Mouse (Mus musculus) ES-Bruce4 (cell line): ENCODE results near the gene Cidec. TPM values are rescaled to one million over a fixed set of nuclear protein-coding genes. Genes with fewer than 3 reads are reported as not detected.

Experiments used
- H3K27ac ChIP-seq: 2 replicates; pipeline ENCODE4 v1.5.1; 2012; ENCODE audit warnings: low read length, inconsistent platforms; ENCODE audit not compliant: insufficient read depth
- H3K27me3 ChIP-seq: 2 replicates; pipeline ENCODE4 v1.6.1; 2012; ENCODE audit warnings: mild to moderate bottlenecking, low read length, inconsistent platforms; ENCODE audit not compliant: control insufficient read depth, poor library complexity, insufficient read depth, severe bottlenecking
- H3K36me3 ChIP-seq: 2 replicates; pipeline ENCODE4 v1.6.1; 2012; ENCODE audit warnings: inconsistent platforms, mild to moderate bottlenecking, low read length, moderate library complexity; ENCODE audit not compliant: control insufficient read depth, poor library complexity, insufficient read depth, severe bottlenecking
- H3K4me1 ChIP-seq: one replicate; pipeline ENCODE4 v1.8.1; 2011; ENCODE audit warnings: low read length; ENCODE audit not compliant: control insufficient read depth, insufficient read depth
- H3K4me3 ChIP-seq: 2 replicates; pipeline ENCODE4 v1.5.1; 2011; ENCODE audit warnings: low read depth, mild to moderate bottlenecking, low read length
- H3K9ac ChIP-seq: 2 replicates; pipeline ENCODE4 v1.6.1; 2012; ENCODE audit warnings: low read depth, mild to moderate bottlenecking, inconsistent platforms; ENCODE audit not compliant: poor library complexity, severe bottlenecking
- H3K9me3 ChIP-seq: replicated peaks from 2 replicates; pipeline ENCODE4 v1.6.1; 2012; ENCODE audit warnings: mild to moderate bottlenecking, low read length, inconsistent platforms; ENCODE audit not compliant: control insufficient read depth, poor library complexity, insufficient read depth, severe bottlenecking
- CTCF ChIP-seq: IDR thresholded peaks from one replicate; pipeline ENCODE4 v1.8.1; 2011; ENCODE audit warnings: low read depth, low read length
- EP300 ChIP-seq: IDR thresholded peaks from 2 replicates; pipeline ENCODE4 v1.6.1; 2011; ENCODE audit warnings: low read depth, low read length; ENCODE audit not compliant: insufficient read depth
- POLR2A ChIP-seq: IDR thresholded peaks from one replicate; pipeline ENCODE4 v1.8.1; 2011; ENCODE audit warnings: low read length; ENCODE audit not compliant: insufficient read depth
- polyA plus RNA-seq: library from polyadenylated mRNA; stranded (reverse); fragments of >200 nt; gene quantifications from 2 replicates; pipeline ENCODE4 v1.2.4, GENCODE M21; 2011; ENCODE audit warnings: low read depth; ENCODE audit not compliant: missing spikeins, insufficient read depth, insufficient read length

The Cidec gene
- polyA plus RNA-seq, 1 experiment, result not detected

DNA sequence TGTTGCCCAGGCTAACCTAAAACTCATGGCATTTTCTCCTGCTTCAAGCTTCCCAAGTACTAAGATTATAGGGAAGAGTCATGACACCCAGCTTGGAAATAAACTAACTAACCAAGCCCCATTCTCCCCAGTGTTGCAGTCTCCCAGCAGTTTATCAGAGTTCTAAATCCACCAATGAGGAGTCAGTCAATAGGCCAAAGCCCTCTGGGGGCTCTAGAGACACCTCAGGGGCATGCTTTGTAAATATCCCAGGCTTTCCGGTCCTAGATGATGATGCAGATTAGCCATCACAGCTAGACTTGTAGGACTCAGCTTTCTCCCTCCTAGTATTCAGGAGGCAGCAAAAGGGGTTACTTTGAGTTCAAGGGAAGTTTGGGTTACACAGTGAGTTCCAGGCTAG lies 25.6 kb downstream of the Cidec start:
- Histone ChIP-seq H3K9ac (no peak overlapping the region), H3K36me3 (no peaks in the 10 kb centered on the region), H3K9me3 (no peaks in the 10 kb centered on the region), H3K27ac (0 out of 2 replicates have a peak overlapping the region, but pooled peaks have one; percentile 14), H3K4me3 (no peak overlapping the region), H3K27me3 (no peaks in the 10 kb centered on the region), H3K4me1 (peaks cover 2% of the 10 kb centered on the region)
- no peak for TF ChIP-seq POLR2A
- no peak for TF ChIP-seq EP300
- no peak for TF ChIP-seq CTCF

DNA sequence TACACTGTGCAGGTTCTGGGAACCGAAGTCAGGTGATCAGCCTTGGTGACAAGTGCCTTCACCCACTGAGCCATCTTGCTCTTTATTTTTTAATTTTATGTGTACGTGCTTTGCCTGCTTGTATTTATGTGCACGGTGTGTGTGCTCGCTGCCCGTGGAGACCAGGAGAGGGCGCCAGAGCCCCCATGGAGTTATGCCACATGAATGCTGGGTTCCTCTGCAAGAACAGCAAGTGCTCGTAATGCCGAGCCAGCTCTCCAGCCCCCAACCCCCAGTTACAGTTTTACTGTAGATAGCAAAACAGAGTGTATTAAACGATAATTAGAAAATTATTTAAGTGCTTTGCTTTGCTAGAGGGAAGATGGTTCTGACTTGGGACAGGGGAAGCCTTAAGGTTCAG lies 28.9 kb downstream of the Cidec start:
- no peaks in the 10 kb centered on the region for H3K27me3 ChIP-seq
- no peaks in the 10 kb centered on the region for H3K4me1 ChIP-seq
- H3K27ac ChIP-seq, result no peak overlapping the region
- no peak overlapping the region for H3K9ac ChIP-seq
- peak; percentile 81 for TF ChIP-seq CTCF
- TF ChIP-seq POLR2A, result no peak
- H3K9me3 ChIP-seq, result no peaks in the 10 kb centered on the region
- no peak overlapping the region for H3K4me3 ChIP-seq
- H3K36me3 ChIP-seq, result no peaks in the 10 kb centered on the region

DNA sequence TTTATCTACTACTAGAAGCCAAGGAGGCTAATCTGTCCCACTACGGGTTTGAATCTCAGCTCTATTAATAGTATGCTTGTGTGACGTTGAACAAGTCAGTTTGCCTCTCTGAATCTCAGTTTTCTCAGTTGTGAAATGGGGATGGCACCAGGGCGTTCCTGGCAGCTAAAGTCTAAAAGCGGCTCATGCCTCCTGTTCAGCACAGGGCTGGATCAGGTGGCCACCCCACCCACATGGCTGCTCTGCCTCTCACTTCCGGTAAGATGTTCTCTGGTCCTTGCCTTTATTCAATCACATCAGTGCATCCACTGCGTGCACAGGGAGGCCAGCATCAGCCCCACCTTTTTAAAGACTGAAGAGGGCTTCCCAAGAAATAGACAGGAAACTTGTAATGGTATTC lies 30.1 kb downstream of the Cidec start:
- Histone ChIP-seq H3K4me1 (no peaks in the 10 kb centered on the region), H3K4me3 (no peak overlapping the region), H3K36me3 (no peaks in the 10 kb centered on the region), H3K9ac (no peak overlapping the region), H3K27ac (no peak overlapping the region), H3K9me3 (no peaks in the 10 kb centered on the region), H3K27me3 (no peaks in the 10 kb centered on the region)
- TF ChIP-seq EP300 (no peak), POLR2A (no peak), CTCF (no peak)

DNA sequence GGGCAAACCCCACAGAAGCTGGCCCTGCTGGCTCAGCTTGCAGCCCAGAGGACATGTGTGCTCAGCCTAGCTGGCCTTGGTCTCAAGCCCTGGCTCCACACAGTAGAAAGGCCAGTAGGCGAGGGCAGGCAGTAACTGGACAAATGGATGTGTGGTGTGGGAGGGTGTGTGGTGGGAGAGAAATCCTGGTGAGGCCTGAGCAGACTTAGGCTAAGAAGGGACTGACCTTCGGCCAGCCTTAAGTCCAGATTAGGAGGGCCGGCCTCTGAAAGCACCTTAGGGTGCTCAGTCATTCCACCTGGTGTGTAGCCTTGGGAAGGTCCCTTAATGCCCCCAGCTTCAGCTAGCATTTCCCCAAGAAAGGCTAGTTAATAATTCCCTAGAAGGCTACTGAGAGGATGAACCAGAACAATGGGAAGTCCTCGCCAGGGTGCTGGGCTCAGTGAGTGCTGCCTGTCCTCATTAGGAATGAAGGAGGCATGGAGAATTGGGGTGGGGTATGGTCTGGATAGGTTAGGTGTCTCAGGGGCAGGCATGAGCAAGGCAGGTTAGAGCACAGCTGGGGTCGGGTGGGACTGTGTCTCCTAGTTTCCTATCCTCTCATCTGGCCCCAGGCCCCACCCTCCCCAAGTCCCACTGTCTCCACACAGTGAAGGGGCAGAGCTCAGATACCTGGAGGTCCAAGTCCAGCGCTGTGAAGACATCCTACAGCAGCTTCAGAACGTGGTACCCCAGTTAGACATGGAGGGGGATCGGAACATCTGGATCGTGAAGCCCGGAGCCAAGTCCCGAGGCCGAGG lies 30.7 kb downstream of the Cidec start:
- H3K9me3 ChIP-seq, result no peaks in the 10 kb centered on the region
- H3K4me1 ChIP-seq, result no peaks in the 10 kb centered on the region
- H3K4me3 ChIP-seq, result no peak overlapping the region
- TF ChIP-seq POLR2A (no peak), CTCF (no peak), EP300 (no peak)
- H3K27ac ChIP-seq, result no peak overlapping the region
- no peaks in the 10 kb centered on the region for H3K27me3 ChIP-seq
- H3K9ac ChIP-seq, result no peak overlapping the region
- H3K36me3 ChIP-seq, result no peaks in the 10 kb centered on the region

DNA sequence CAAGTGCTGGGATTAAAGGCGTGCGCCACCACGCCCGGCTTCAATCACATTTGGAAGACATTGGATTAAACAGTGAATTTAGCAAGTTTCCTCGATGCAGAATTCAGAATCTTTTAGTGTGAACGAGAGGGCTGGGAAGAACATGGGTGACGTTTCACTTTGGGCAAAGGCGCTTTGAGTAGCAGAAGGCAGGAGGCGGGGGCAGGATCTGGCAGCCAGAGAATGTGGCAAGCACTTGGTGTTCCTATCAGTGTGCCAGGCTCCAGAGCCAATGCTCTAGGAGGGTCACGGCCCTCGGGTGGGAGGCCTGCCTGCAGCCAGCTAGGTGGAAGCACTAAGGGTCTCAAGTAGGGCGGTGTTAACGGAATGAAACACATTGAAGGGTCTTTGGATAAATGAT lies 33.5 kb downstream of the Cidec start:
- TF ChIP-seq POLR2A (no peak), CTCF (no peak), EP300 (no peak)
- no peak overlapping the region for H3K4me3 ChIP-seq
- no peaks in the 10 kb centered on the region for H3K36me3 ChIP-seq
- H3K27me3 ChIP-seq, result no peaks in the 10 kb centered on the region
- no peaks in the 10 kb centered on the region for H3K4me1 ChIP-seq
- H3K9ac ChIP-seq, result no peak overlapping the region
- H3K27ac ChIP-seq, result no peak overlapping the region
- no peaks in the 10 kb centered on the region for H3K9me3 ChIP-seq

DNA sequence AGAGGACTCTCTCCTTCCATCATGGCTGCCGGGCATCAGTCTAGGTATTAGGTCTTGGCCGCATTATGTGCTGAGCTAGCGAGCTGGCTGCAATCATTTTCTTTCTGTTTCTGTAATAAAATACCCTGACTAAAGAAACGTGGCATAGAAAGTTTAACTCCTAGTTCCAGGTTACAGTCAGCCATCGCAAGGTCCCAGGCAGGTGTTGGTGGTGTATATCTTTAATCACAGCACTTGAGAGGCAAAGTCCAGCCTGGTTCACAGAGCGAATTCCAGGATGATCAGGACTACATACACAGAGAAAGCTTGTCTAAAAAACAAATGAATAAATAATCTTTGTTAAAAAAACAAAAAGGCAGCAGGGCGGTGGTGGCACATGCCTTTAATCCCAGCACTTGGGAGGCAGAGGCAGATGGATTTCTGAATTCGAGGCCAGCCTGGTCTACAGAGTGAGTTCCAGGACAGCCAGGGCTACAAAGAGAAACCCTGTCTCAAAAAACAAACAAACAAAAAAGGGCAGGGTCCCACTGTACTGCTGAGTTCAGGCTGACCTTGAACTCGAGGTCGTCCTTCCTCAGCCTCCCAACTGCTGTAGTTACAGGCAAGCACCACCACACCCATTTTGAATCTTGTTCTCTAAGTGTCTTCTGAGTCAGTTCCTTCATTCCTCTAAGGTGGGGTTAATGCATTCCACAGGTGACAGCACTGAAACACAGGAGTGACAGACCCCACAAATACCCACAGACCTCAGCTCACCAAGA lies 39.1 kb downstream of the Cidec start:
- Histone ChIP-seq H3K27me3 (no peaks in the 10 kb centered on the region), H3K27ac (peak overlapping the region; percentile 71), H3K9ac (no peak overlapping the region), H3K9me3 (no peaks in the 10 kb centered on the region), H3K4me3 (no peak overlapping the region), H3K4me1 (peaks cover 3% of the 10 kb centered on the region), H3K36me3 (no peaks in the 10 kb centered on the region)
- TF ChIP-seq EP300 (peak; percentile 80), CTCF (no peak)
